Mouse (Mus musculus) hindbrain, postnatal 0 days (tissue): ENCODE data around the gene Mycbp2. TPM values are rescaled to one million over a fixed set of nuclear protein-coding genes. Genes with fewer than 3 reads are reported as not detected.

ENCODE experiments used
- ATAC-seq: fragments of 200-750 bp; cut with Nextera tagmentation; 2 replicates; pipeline ENCODE4 v1.8.0; 2017; ENCODE audit warnings: mild to moderate bottlenecking, moderate TSS enrichment, moderate library complexity
- DNase-seq: peaks from one replicate; pipeline ENCODE4 v3.0.0-alpha.2; 2015; ENCODE audit warnings: low spot score
- H3K27ac ChIP-seq: fragments of 300-500 bp; sonication (generic); 2 replicates; pipeline ENCODE4 v1.5.1; 2014; ENCODE audit warnings: mild to moderate bottlenecking
- H3K27me3 ChIP-seq: fragments of 300-500 bp; sonication (generic); 2 replicates; pipeline ENCODE4 v1.6.1; 2014; ENCODE audit warnings: low read length, mixed read lengths; ENCODE audit not compliant: insufficient read depth
- H3K36me3 ChIP-seq: fragments of 300-500 bp; sonication (generic); 2 replicates; pipeline ENCODE4 v1.6.1; 2014; ENCODE audit warnings: low read length, mixed read lengths; ENCODE audit not compliant: insufficient read depth
- H3K4me1 ChIP-seq: fragments of 300-500 bp; sonication (generic); 2 replicates; pipeline ENCODE4 v1.6.1; 2014; ENCODE audit warnings: antibody characterized with exemption, low read length, mixed read lengths; ENCODE audit not compliant: insufficient read depth
- H3K4me2 ChIP-seq: fragments of 300-500 bp; sonication (generic); 2 replicates; pipeline ENCODE4 v1.6.1; 2014; ENCODE audit warnings: low read depth, mild to moderate bottlenecking, low read length, moderate library complexity, mixed read lengths
- H3K4me3 ChIP-seq: fragments of 300-500 bp; sonication (generic); 2 replicates; pipeline ENCODE4 v1.5.1; 2014; ENCODE audit warnings: low read length
- H3K9ac ChIP-seq: fragments of 300-500 bp; sonication (generic); replicated peaks from 2 replicates; pipeline ENCODE4 v1.6.1; 2014; ENCODE audit warnings: mild to moderate bottlenecking, low read length, moderate library complexity, mixed read lengths
- H3K9me3 ChIP-seq: fragments of 300-500 bp; sonication (generic); 2 replicates; pipeline ENCODE4 v1.6.1; 2016; ENCODE audit warnings: low read length, mixed read lengths
- CTCF ChIP-seq: IDR thresholded peaks from 2 replicates; pipeline ENCODE4 v1.5.1; 2016; ENCODE audit warnings: antibody characterized with exemption, control low read depth, low read depth
- WGBS: fragments of 180-500 bp; shearing (Covaris S2); extraction: QIAGEN DNeasy Blood & Tissue Kit; methylation state at CpG from one replicate; pipeline ENCODE4 v1.1.7; 2014; 5-methylcytosine and 5-hydroxymethylcytosine counted together
- polyA plus RNA-seq: library from polyadenylated mRNA; unstranded; fragments of >200 nt; fragmentation: Nextera tagmentation; extraction: Ambion mirVana; gene quantifications from 2 replicates; pipeline ENCODE4 v1.2.1, GENCODE M21; 2015
- total RNA-seq: library from RNA; depleted of rRNA; stranded (reverse); fragments of >200 nt; gene quantifications from 2 replicates; pipeline ENCODE4 v1.2.3, GENCODE M21; 2014

The Mycbp2 gene
- total and polyA plus RNA-seq, 2 experiments from 2014 or later, result 57.3 to 89.3 TPM

GRCm38 (mm10) chr14:103155685-103156084 is 190.9 kb downstream of the Mycbp2 start:
- Histone ChIP-seq H3K4me3 (no peak overlapping the region), H3K4me2 (no peak overlapping the region), H3K27me3 (no peaks in the 10 kb centered on the region), H3K4me1 (no peaks in the 10 kb centered on the region), H3K9me3 (no peaks in the 10 kb centered on the region), H3K27ac (no peak overlapping the region), H3K9ac (no peak overlapping the region), H3K36me3 (peaks cover 36% of the 10 kb centered on the region)
- WGBS, result 95% methylated on average over 7 of the region's 7 CpGs
- TF ChIP-seq CTCF, result no peak
- no peak for ATAC-seq
- no peak for DNase-seq

GRCm38 (mm10) chr14:103150139-103150538 is 196.5 kb downstream of the Mycbp2 start:
- Histone ChIP-seq H3K4me2 (no peak overlapping the region), H3K27ac (no peak overlapping the region), H3K27me3 (no peaks in the 10 kb centered on the region), H3K36me3 (peaks cover 29% of the 10 kb centered on the region; the same call in 1 of the 2 replicates), H3K4me3 (no peak overlapping the region), H3K4me1 (no peaks in the 10 kb centered on the region), H3K9ac (no peak overlapping the region), H3K9me3 (no peaks in the 10 kb centered on the region)
- WGBS, result 93% methylated on average over 5 of the region's 5 CpGs
- DNase-seq, result no peak
- no peak for TF ChIP-seq CTCF
- ATAC-seq, result no peak

- no peak overlapping the region for H3K9ac ChIP-seq
- no peaks in the 10 kb centered on the region for H3K27me3 ChIP-seq
- DNase-seq (peak; percentile 51), ATAC-seq (peak; percentile 72; the same call in 1 of the 2 replicates)
- no peak overlapping the region for H3K4me3 ChIP-seq
- no peaks in the 10 kb centered on the region for H3K4me1 ChIP-seq
- no peaks in the 10 kb centered on the region for H3K9me3 ChIP-seq
- TF ChIP-seq CTCF, result peak; percentile 69
- no peak overlapping the region for H3K27ac ChIP-seq
- no peak overlapping the region for H3K4me2 ChIP-seq
- 76% methylated on average over 2 of the region's 2 CpGs for WGBS
- H3K36me3 ChIP-seq, result peaks cover 56% of the 10 kb centered on the region
Measured at GRCm38 (mm10) chr14:103131991-103132390, 214.6 kb downstream of the Mycbp2 start.

GRCm38 (mm10) chr14:103125756-103126155 is 220.9 kb downstream of the Mycbp2 start:
- DNase-seq (no peak), ATAC-seq (no peak)
- Histone ChIP-seq H3K4me2 (no peak overlapping the region), H3K9ac (no peak overlapping the region), H3K27ac (no peak overlapping the region), H3K27me3 (no peaks in the 10 kb centered on the region), H3K4me1 (no peaks in the 10 kb centered on the region), H3K9me3 (no peaks in the 10 kb centered on the region), H3K36me3 (peaks cover 59% of the 10 kb centered on the region), H3K4me3 (no peak overlapping the region)
- 86% methylated on average over 6 of the region's 6 CpGs for WGBS
- TF ChIP-seq CTCF, result no peak

- Histone ChIP-seq H3K9ac (no peak overlapping the region), H3K9me3 (no peaks in the 10 kb centered on the region), H3K27me3 (no peaks in the 10 kb centered on the region), H3K27ac (no peak overlapping the region), H3K4me1 (no peaks in the 10 kb centered on the region), H3K36me3 (peaks cover 55% of the 10 kb centered on the region), H3K4me2 (no peak overlapping the region), H3K4me3 (no peak overlapping the region)
- DNase-seq, result no peak
- 0 out of 2 replicates have a peak, but pooled peaks have one; percentile 51 for ATAC-seq
- 96% methylated on average over 3 of the region's 3 CpGs for WGBS
- no peak for TF ChIP-seq CTCF
Measured at GRCm38 (mm10) chr14:103114994-103115670, 231.5 kb downstream of the Mycbp2 start.

GRCm38 (mm10) chr14:103112606-103113363 is 233.8 kb downstream of the Mycbp2 start:
- Histone ChIP-seq H3K4me3 (no peak overlapping the region), H3K9me3 (no peaks in the 10 kb centered on the region), H3K4me2 (no peak overlapping the region), H3K36me3 (peaks cover 43% of the 10 kb centered on the region), H3K27ac (no peak overlapping the region), H3K4me1 (no peaks in the 10 kb centered on the region), H3K9ac (no peak overlapping the region), H3K27me3 (no peaks in the 10 kb centered on the region)
- 92% methylated on average over 3 of the region's 3 CpGs for WGBS
- DNase-seq (no peak), ATAC-seq (no peak)
- no peak for TF ChIP-seq CTCF
